Mouse (Mus musculus): ENCODE data around the gene Nfkbie.
A peak's percentile ranks its signal among the peaks of the same experiment; 100 is the strongest.

Nfkbie gene

GRCm38 (mm10) chr17:45555452-45556106, at the start of gene Nfkbie:
Gene Nfkbie, plus strand, starts transcription at chr17:45555703.
- DNase-seq = peak; percentile 93

GRCm38 (mm10) chr17:45505941-45506465, 49.5 kb upstream of the Nfkbie start:
- peak; percentile 30 for DNase-seq

GRCm38 (mm10) chr17:45506700-45507189, 48.8 kb upstream of the Nfkbie start, which contains the start of gene Aars2:
Gene Aars2, plus strand, starts transcription at chr17:45506841.
- DNase-seq = peak; percentile 92

- DNase-seq = no peak
Measured at GRCm38 (mm10) chr17:45510871-45511270, 44.6 kb upstream of the Nfkbie start.

- DNase-seq = no peak
Measured at GRCm38 (mm10) chr17:45511757-45512156, 43.7 kb upstream of the Nfkbie start.

- DNase-seq = no peak
Measured at GRCm38 (mm10) chr17:45515204-45515726, 40.2 kb upstream of the Nfkbie start.

- no peak for DNase-seq
Measured at GRCm38 (mm10) chr17:45515806-45516205, 39.7 kb upstream of the Nfkbie start.

GRCm38 (mm10) chr17:45516488-45516887, 39.0 kb upstream of the Nfkbie start:
- DNase-seq = peak; percentile 90

- no peak for DNase-seq
Measured at GRCm38 (mm10) chr17:45517135-45517534, 38.4 kb upstream of the Nfkbie start.

- no peak for DNase-seq
Measured at GRCm38 (mm10) chr17:45517549-45518215, 37.8 kb upstream of the Nfkbie start.

- DNase-seq = peak; percentile 87
Measured at GRCm38 (mm10) chr17:45518766-45519475, 36.6 kb upstream of the Nfkbie start.

- no peak for DNase-seq
Measured at GRCm38 (mm10) chr17:45520136-45520535, 35.4 kb upstream of the Nfkbie start.

GRCm38 (mm10) chr17:45523263-45523662, 32.2 kb upstream of the Nfkbie start, which contains the start of gene Tcte1:
Gene Tcte1, plus strand, starts transcription at chr17:45523434.
- no peak for DNase-seq

- no peak for DNase-seq
Measured at GRCm38 (mm10) chr17:45524961-45525360, 30.5 kb upstream of the Nfkbie start.

- no peak for DNase-seq
Measured at GRCm38 (mm10) chr17:45526571-45526970, 28.9 kb upstream of the Nfkbie start.

GRCm38 (mm10) chr17:45530346-45530782, 25.1 kb upstream of the Nfkbie start:
- DNase-seq = peak; percentile 89

GRCm38 (mm10) chr17:45532896-45533295, 22.6 kb upstream of the Nfkbie start:
- DNase-seq = no peak

GRCm38 (mm10) chr17:45536264-45536663, 19.2 kb upstream of the Nfkbie start:
- DNase-seq = no peak

GRCm38 (mm10) chr17:45538394-45538793, 17.1 kb upstream of the Nfkbie start:
- no peak for DNase-seq

- DNase-seq = no peak
Measured at GRCm38 (mm10) chr17:45539664-45540063, 15.8 kb upstream of the Nfkbie start.

GRCm38 (mm10) chr17:45542129-45542528, 13.4 kb upstream of the Nfkbie start:
- DNase-seq = no peak

- peak; percentile 51 for DNase-seq
Measured at GRCm38 (mm10) chr17:45542705-45543104, 12.8 kb upstream of the Nfkbie start.

- no peak for DNase-seq
Measured at GRCm38 (mm10) chr17:45543115-45543514, 12.4 kb upstream of the Nfkbie start.
